Mouse (Mus musculus) thymus, adult 2 months (tissue): ENCODE measurements at regions not wholly inside any gene's neighbourhood (a gene's known extent, or its start where the extent isn't known, plus 50 kb on each side); places are given as distances from the start of the nearest gene placed in this dataset.

Experiments used
- CTCF ChIP-seq: fragments of 200-500 bp; IDR thresholded peaks from 2 replicates; pipeline ENCODE4 v1.5.1; 2012; ENCODE audit warnings: mild to moderate bottlenecking, control low read depth, low read length, moderate library complexity, borderline replicate concordance; ENCODE audit not compliant: control insufficient read depth, poor library complexity, insufficient read depth; ENCODE audit errors: extremely low read depth
- POLR2A ChIP-seq: fragments of 200-500 bp; IDR thresholded peaks from 2 replicates; pipeline ENCODE4 v1.6.1; 2012; ENCODE audit warnings: mild to moderate bottlenecking, low read length, control low read depth, moderate library complexity; ENCODE audit not compliant: control insufficient read depth, poor library complexity, insufficient read depth; ENCODE audit errors: extremely low read depth

- TF ChIP-seq CTCF (no peak), POLR2A (no peak)
Measured at GRCm38 (mm10) chr1:90677651-90678201, 74.9 kb downstream of the Cops8 start.
